Mouse (Mus musculus) forebrain, embryonic 15.5 days (tissue): ENCODE measurements at regions not wholly inside any gene's neighbourhood (a gene's known extent, or its start where the extent isn't known, plus 50 kb on each side); places are given as distances from the start of the nearest gene placed in this dataset.

Source experiments
- ATAC-seq: fragments of 200-750 bp; cut with Nextera tagmentation; replicated peaks from 2 replicates; pipeline ENCODE4 v1.8.0; 2017; ENCODE audit warnings: mild to moderate bottlenecking, moderate TSS enrichment, moderate library complexity
- H3K27ac ChIP-seq: fragments of 300-500 bp; sonication (generic); replicated peaks from 2 replicates; pipeline ENCODE4 v1.5.1; 2015; ENCODE audit warnings: mild to moderate bottlenecking, inconsistent platforms
- H3K27me3 ChIP-seq: fragments of 300-500 bp; sonication (generic); 2 replicates; pipeline ENCODE4 v1.6.1; 2015; ENCODE audit warnings: inconsistent platforms
- H3K36me3 ChIP-seq: fragments of 300-500 bp; sonication (generic); 2 replicates; pipeline ENCODE4 v1.6.1; 2015; ENCODE audit warnings: mild to moderate bottlenecking, inconsistent platforms
- H3K4me1 ChIP-seq: fragments of 300-500 bp; sonication (generic); 2 replicates; pipeline ENCODE4 v1.6.1; 2015; ENCODE audit warnings: inconsistent platforms
- H3K4me2 ChIP-seq: fragments of 300-500 bp; sonication (generic); replicated peaks from 2 replicates; pipeline ENCODE4 v1.6.1; 2015; ENCODE audit warnings: mild to moderate bottlenecking, inconsistent platforms
- H3K4me3 ChIP-seq: fragments of 300-500 bp; sonication (generic); 2 replicates; pipeline ENCODE4 v1.5.1; 2015; ENCODE audit warnings: mild to moderate bottlenecking, inconsistent platforms
- H3K9ac ChIP-seq: fragments of 300-500 bp; sonication (generic); replicated peaks from 2 replicates; pipeline ENCODE4 v1.6.1; 2015; ENCODE audit warnings: mild to moderate bottlenecking, inconsistent platforms
- H3K9me3 ChIP-seq: fragments of 300-500 bp; sonication (generic); 2 replicates; pipeline ENCODE4 v1.6.1; 2016; ENCODE audit warnings: inconsistent platforms
- WGBS: fragments of 180-500 bp; shearing (Covaris S2); methylation state at CpG from one replicate; pipeline ENCODE4 v1.1.7; 2015; ENCODE audit warnings: mixed read lengths; 5-methylcytosine and 5-hydroxymethylcytosine counted together

DNA sequence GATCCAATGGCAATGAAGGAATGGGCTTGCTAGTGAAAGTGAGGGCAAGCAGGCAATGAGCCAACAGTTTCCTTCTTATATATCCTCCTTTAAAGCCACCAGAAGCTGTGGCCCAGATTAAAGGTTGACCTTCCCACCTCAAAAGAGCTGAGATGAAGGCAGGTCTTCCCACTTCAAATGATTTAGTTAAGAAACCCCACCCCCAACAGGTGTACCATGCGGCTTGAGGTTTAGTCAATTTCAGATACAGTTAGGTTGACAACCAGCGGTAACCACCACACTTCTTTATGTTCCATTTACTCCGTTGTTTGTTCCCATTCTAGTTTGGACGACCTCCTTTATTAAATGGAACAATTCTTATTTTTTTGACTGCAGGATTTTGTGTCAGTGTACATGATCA is 317.8 kb upstream of the Ptger4 start:
- Histone ChIP-seq H3K9me3 (no peaks in the 10 kb centered on the region), H3K4me1 (no peaks in the 10 kb centered on the region), H3K9ac (no peak overlapping the region), H3K36me3 (no peaks in the 10 kb centered on the region), H3K27ac (no peak overlapping the region), H3K27me3 (no peaks in the 10 kb centered on the region), H3K4me3 (no peak overlapping the region), H3K4me2 (no peak overlapping the region)
- no peak for ATAC-seq
- 86% methylated on average over 4 of the region's 4 CpGs for WGBS

DNA sequence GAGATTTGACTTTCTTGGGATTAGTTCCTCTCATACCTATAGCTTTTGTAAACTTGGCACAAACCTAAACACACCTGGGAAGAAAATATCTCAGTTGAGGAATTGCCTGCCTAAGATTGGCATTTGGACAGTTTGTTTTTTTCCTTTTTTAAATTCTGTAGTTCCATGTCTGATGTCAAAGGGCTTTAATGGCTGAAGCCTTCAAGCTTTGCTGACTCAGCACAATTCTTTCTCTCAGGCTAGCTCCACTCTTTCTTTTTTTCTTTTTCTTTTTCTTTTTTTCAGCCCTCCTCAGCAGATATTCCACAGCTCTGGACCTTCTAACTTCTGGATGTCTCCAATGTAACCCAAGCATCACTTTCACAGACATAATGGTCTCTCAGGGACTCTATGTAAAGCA is 330.4 kb upstream of the Ptger4 start:
- no peaks in the 10 kb centered on the region for H3K9me3 ChIP-seq
- no peaks in the 10 kb centered on the region for H3K36me3 ChIP-seq
- H3K27me3 ChIP-seq: no peaks in the 10 kb centered on the region
- no peak overlapping the region for H3K9ac ChIP-seq
- no peaks in the 10 kb centered on the region for H3K4me1 ChIP-seq
- no peak for ATAC-seq
- H3K4me2 ChIP-seq: no peak overlapping the region
- no peak overlapping the region for H3K4me3 ChIP-seq
- H3K27ac ChIP-seq: no peak overlapping the region

DNA sequence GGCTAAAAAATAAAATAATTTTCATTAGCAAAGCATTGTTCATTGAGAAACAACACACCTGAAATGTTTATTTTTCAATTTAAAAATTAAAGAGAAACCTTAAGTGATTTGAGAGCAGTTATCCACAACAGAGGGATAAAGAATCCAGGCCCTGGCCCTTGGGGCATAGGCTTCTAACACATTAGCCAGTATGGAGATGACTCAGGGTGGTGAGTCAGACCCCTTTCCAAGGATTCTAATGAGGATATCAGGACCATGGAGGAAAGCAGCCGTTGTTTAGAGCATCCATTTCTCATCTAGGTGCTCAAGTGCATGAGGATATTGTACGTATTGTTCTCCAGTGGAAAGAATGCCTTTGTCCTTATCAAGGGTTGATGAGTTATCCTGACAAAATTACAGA is 335.6 kb upstream of the Ptger4 start:
- Histone ChIP-seq H3K27ac (no peak overlapping the region), H3K4me2 (no peak overlapping the region), H3K9me3 (no peaks in the 10 kb centered on the region), H3K27me3 (no peaks in the 10 kb centered on the region), H3K36me3 (no peaks in the 10 kb centered on the region), H3K4me1 (no peaks in the 10 kb centered on the region), H3K4me3 (no peak overlapping the region), H3K9ac (no peak overlapping the region)
- WGBS: 86% methylated on average over 2 of the region's 2 CpGs
- ATAC-seq: no peak

DNA sequence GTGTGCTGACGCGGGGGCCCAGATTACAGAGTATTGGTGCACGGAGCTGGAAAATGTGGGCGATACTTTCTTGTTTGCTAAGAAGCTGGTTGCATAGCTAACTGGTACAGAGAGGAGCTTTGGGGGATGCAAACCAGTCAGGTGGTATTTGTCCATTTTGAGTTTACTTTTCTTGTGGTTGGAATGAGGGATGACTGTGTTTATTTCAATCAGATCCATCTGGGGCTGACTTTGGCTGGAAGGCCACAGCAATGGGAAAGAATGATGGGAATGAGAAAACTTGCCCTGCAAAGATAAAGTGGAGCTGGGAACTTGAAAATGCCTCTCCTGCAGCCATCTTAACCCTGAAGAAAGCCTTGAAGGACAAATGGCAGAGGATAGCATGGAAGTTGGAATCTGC is 336.4 kb upstream of the Ptger4 start:
- H3K4me3 ChIP-seq: no peak overlapping the region
- no peaks in the 10 kb centered on the region for H3K36me3 ChIP-seq
- H3K27me3 ChIP-seq: no peaks in the 10 kb centered on the region
- H3K4me2 ChIP-seq: no peak overlapping the region
- WGBS: 95% methylated on average over 4 of the region's 4 CpGs
- ATAC-seq: no peak
- H3K4me1 ChIP-seq: no peaks in the 10 kb centered on the region
- no peaks in the 10 kb centered on the region for H3K9me3 ChIP-seq
- no peak overlapping the region for H3K27ac ChIP-seq
- no peak overlapping the region for H3K9ac ChIP-seq

DNA sequence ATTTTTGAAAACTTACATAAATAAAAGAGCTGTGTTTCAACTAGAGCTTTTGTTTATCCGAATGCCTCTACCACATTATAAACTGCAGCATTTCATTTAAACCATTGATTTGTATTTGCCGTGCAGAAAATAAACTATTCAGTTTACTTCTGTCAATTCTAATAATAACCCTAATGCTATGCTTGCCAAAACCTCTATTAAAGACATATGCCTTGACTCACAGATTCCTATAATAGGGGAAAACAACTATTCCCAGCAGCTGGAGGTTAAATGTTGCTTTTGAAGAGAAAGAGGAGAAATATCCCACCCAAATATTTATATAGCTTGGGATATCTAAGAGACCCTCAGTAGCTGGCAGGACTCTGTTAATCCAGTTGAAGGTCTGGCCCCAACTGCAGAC is 340.4 kb upstream of the Ptger4 start:
- Histone ChIP-seq H3K4me3 (no peak overlapping the region), H3K4me1 (no peaks in the 10 kb centered on the region), H3K27me3 (no peaks in the 10 kb centered on the region), H3K36me3 (no peaks in the 10 kb centered on the region), H3K27ac (no peak overlapping the region), H3K9me3 (no peaks in the 10 kb centered on the region), H3K9ac (no peak overlapping the region), H3K4me2 (no peak overlapping the region)
- WGBS: 88% methylated on average over 2 of the region's 2 CpGs
- no peak for ATAC-seq

DNA sequence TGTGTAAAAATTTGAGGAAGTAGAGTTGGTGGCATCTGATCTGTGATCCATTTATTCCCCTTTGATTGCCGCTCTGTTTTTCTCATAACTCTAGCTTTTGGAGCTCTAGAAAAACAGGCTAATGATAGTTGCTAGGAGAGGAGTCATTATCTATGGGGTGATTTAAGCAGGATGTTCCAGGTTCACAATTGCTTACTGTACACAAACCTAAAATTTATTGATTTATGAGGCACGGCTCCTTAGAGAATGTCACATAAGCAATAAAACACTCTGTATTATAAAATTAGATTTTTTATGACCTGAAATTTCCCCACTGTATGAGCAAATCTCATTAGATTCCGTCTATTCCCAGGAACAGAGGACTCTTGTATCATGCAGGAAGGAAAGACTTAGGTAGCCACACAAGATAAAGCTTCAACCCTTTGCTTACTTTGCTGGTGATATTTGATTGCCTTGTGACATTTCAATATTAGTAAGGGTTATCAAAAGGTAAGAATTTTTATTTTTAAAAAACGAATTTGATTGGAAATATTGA is 360.8 kb upstream of the Ptger4 start:
- no peaks in the 10 kb centered on the region for H3K27me3 ChIP-seq
- H3K27ac ChIP-seq: no peak overlapping the region
- H3K4me2 ChIP-seq: no peak overlapping the region
- H3K4me1 ChIP-seq: no peaks in the 10 kb centered on the region
- no peak overlapping the region for H3K4me3 ChIP-seq
- no peak for ATAC-seq
- 74% methylated on average over 4 of the region's 4 CpGs for WGBS
- H3K36me3 ChIP-seq: no peaks in the 10 kb centered on the region
- no peaks in the 10 kb centered on the region for H3K9me3 ChIP-seq
- H3K9ac ChIP-seq: no peak overlapping the region

DNA sequence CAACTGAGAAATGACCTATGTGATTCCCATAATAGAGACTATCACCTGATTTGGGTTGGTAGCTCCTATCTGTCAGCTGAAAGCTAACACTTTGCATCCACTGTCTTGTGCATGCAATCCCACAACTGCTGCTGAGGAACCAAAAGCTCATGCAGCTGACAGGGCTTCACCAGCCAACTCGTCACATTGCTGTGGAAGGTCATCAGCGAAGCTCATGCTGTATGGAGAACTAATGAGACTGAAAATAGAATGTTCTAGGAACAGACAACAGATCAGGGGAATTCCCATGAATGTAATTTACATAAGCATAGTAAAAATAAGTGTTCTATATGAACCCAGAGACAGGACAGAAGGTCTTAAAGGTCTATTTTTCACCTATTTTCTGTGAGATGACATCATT is 363.5 kb upstream of the Ptger4 start:
- no peaks in the 10 kb centered on the region for H3K36me3 ChIP-seq
- no peaks in the 10 kb centered on the region for H3K4me1 ChIP-seq
- H3K9ac ChIP-seq: no peak overlapping the region
- H3K4me3 ChIP-seq: no peak overlapping the region
- no peaks in the 10 kb centered on the region for H3K27me3 ChIP-seq
- H3K9me3 ChIP-seq: no peaks in the 10 kb centered on the region
- no peak overlapping the region for H3K27ac ChIP-seq
- no peak for ATAC-seq
- WGBS: 88% methylated on average over 2 of the region's 2 CpGs
- H3K4me2 ChIP-seq: no peak overlapping the region

DNA sequence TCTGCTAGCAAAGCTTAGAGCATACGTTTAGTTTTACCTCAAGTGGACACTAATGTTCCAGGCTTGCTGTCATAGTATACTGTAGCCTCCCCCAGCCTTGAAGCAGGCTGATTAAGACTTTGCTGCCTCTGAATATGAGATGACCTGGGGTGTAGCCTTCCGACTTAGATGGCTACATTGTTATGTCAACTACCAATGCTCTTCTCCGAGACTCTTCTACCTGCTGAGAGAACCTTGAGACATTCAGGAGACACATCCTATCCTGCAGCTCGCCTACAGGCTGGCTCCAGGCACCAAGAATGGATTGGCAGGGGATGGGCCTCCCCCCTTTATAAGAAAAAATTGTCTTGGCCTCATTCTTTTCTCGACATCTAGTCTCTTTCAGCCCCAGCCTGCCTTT is 379.0 kb upstream of the Ptger4 start:
- H3K36me3 ChIP-seq: no peaks in the 10 kb centered on the region
- no peaks in the 10 kb centered on the region for H3K9me3 ChIP-seq
- H3K27me3 ChIP-seq: no peaks in the 10 kb centered on the region
- 81% methylated on average over 5 of the region's 5 CpGs for WGBS
- no peak overlapping the region for H3K4me2 ChIP-seq
- no peak overlapping the region for H3K9ac ChIP-seq
- no peak overlapping the region for H3K27ac ChIP-seq
- no peaks in the 10 kb centered on the region for H3K4me1 ChIP-seq
- no peak overlapping the region for H3K4me3 ChIP-seq
- no peak for ATAC-seq

DNA sequence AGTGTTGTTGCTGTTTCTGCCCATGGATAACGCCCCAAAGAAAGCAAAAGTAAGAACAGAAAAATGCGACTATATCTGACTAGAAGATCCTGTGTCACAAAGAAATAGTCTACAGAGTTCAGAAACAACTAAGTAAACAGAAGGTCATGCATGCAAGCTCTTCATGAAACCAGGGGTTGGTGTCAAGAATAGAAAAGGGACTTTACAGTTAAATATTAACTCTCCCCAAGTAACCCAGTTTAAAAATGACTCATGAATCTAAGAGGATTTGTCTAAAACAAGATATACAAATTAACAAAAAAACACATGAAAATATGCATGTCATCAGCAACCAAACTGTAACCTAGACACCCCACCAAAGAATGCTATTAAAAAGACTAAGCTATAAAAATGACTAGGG is 381.4 kb upstream of the Ptger4 start:
- Histone ChIP-seq H3K9ac (no peak overlapping the region), H3K9me3 (no peaks in the 10 kb centered on the region), H3K4me1 (no peaks in the 10 kb centered on the region), H3K4me2 (no peak overlapping the region), H3K27me3 (no peaks in the 10 kb centered on the region), H3K4me3 (no peak overlapping the region), H3K36me3 (no peaks in the 10 kb centered on the region), H3K27ac (no peak overlapping the region)
- 81% methylated on average over 2 of the region's 2 CpGs for WGBS
- ATAC-seq: no peak

DNA sequence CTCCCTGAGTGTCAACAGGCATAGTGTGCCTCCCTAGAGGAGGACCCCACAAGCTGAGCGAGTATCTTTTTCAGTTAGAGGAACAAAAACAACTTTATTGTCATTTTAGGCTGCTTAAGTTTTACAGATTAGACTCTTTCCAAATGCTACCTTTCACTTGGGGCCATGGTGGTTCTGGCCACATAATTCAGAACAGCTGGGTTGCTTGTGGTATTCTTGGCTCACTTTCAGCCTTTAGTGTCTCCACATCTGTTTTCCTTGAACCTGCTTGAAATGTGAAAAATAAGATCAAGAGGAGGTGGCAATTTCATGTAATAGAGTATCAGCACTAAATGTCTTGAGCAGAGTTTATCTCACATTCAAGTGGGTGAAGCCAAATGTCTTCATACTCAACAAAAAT is 402.7 kb upstream of the Ptger4 start:
- Histone ChIP-seq H3K4me2 (no peak overlapping the region), H3K9ac (no peak overlapping the region), H3K4me1 (no peaks in the 10 kb centered on the region), H3K27ac (no peak overlapping the region), H3K9me3 (no peaks in the 10 kb centered on the region), H3K36me3 (no peaks in the 10 kb centered on the region), H3K4me3 (no peak overlapping the region), H3K27me3 (no peaks in the 10 kb centered on the region)
- no peak for ATAC-seq
- 74% methylated on average over 1 of the region's 1 CpGs for WGBS

DNA sequence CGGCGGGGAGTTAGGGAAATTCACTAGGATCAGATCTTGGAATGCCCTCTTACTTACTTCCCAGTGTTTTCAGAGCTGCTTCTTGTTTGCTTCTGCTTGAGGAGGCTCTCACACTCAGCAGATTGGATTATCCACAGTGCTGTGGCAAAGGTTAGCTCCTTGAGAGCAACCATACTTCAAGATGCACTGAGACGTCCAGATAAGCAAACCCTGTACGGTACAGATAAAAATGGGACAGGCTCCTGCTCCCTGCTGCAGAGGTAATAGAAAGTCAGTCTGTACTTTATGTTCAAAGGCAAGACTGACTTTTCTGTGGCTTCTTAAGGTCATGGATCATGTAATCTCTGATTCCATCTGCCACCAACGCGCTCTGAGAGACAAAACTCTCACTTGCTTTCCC is 414.8 kb upstream of the Ptger4 start:
- ATAC-seq: no peak
- no peaks in the 10 kb centered on the region for H3K36me3 ChIP-seq
- H3K27me3 ChIP-seq: no peaks in the 10 kb centered on the region
- H3K9ac ChIP-seq: no peak overlapping the region
- no peaks in the 10 kb centered on the region for H3K9me3 ChIP-seq
- H3K4me1 ChIP-seq: no peaks in the 10 kb centered on the region
- WGBS: 87% methylated on average over 6 of the region's 6 CpGs
- no peak overlapping the region for H3K4me2 ChIP-seq
- no peak overlapping the region for H3K27ac ChIP-seq
- H3K4me3 ChIP-seq: no peak overlapping the region

DNA sequence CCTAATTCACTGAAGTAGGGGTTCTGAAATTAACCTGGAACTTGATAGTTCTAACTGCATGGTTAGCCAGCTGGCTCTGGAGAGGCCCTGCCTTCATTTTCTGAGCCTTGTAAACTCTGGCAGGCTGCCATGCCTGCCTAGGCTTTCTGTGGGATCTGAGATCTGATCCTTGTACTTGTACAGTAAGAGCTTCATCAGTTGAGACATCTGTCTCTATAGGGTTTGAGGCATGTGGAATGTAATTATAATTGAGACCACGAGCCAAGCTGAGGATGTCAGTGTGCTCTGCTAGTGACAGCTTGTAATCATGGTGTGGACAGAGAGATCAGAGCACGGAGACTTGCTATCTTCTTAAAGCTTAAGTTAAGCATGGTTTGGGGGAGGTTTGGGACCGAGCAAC is 416.8 kb upstream of the Ptger4 start:
- 0 out of 2 replicates have a peak, but pooled peaks have one; percentile 16 for ATAC-seq

DNA sequence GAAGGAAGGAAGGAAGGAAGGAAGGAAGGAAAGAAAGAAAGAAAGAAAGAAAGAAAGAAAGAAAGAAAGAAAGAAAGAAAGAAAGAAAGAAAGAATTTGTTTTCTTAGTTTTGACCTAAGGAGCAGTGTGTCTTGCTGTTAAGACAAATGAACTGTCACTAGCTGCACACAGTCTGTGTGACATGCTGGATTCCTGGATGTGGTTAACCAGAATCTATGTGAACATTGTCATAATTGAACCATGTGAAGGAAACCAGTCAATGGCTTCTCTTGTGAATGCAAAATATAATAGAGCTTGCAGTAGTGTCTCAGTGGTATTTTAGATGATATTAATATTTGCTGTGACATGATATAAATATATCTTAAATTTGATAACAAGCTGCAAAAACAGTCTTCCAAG is 427.8 kb upstream of the Ptger4 start:
- Histone ChIP-seq H3K4me2 (no peak overlapping the region), H3K9ac (no peak overlapping the region), H3K4me1 (no peaks in the 10 kb centered on the region), H3K27ac (no peak overlapping the region), H3K9me3 (no peaks in the 10 kb centered on the region), H3K4me3 (no peak overlapping the region), H3K27me3 (no peaks in the 10 kb centered on the region), H3K36me3 (no peaks in the 10 kb centered on the region)
- ATAC-seq: no peak

More for the DNA sequence above, 416.8 kb upstream of the Ptger4 start:
- no peaks in the 10 kb centered on the region for H3K27me3 ChIP-seq
- no peak overlapping the region for H3K27ac ChIP-seq
- H3K4me3 ChIP-seq: no peak overlapping the region
- WGBS: 69% methylated on average over 3 of the region's 3 CpGs
- no peak overlapping the region for H3K4me2 ChIP-seq
- H3K36me3 ChIP-seq: no peaks in the 10 kb centered on the region
- no peaks in the 10 kb centered on the region for H3K9me3 ChIP-seq
- H3K4me1 ChIP-seq: no peaks in the 10 kb centered on the region
- no peak overlapping the region for H3K9ac ChIP-seq
